Mouse (Mus musculus): ENCODE measurements around the gene Dnaja3. TPM values are rescaled to one million over a fixed set of nuclear protein-coding genes. Genes with fewer than 3 reads are reported as not detected.

Dnaja3 gene
- polyA plus RNA-seq, 1 experiment from 2014 or later, result 60.7 TPM

DNA sequence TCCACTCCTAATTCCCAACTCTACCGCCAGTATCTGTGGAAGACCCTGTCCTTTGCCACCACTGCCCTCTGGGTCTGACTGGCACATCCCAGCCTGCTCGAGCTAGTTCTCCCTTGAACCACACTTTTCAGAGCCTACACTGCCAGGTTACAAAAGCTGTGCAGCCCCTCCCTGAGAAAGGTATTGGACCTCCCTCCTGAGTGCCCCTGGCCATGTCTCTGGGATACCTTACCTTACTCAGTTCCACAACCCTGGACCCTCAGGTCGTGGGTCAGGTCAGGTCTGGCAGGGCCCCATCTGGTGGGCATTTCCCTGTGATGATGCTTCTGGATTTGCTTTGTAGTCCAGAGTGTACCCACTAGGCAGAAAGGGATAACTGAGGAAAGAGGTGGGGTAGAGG, 40.2 kb upstream of the Dnaja3 start:
- no peaks in the 10 kb centered on the region for H3K9me3 ChIP-seq
- peak overlapping the region; percentile 90; the same call in 1 of the 2 replicates for H3K4me3 ChIP-seq
- no peaks in the 10 kb centered on the region for H3K27me3 ChIP-seq (ENCODE audit: insufficient read depth, poor library complexity, severe bottlenecking)
- peak overlapping the region; percentile 99 for H3K27ac ChIP-seq
- peaks cover 2% of the 10 kb centered on the region; the same call in 1 of the 2 replicates for H3K36me3 ChIP-seq
- H3K4me1 ChIP-seq (replicated peaks), result peaks cover 98% of the 10 kb centered on the region
- 81% methylated on average over 3 of the region's 3 CpGs for WGBS
- no peak for DNase-seq (ENCODE audit: low spot score)

DNA sequence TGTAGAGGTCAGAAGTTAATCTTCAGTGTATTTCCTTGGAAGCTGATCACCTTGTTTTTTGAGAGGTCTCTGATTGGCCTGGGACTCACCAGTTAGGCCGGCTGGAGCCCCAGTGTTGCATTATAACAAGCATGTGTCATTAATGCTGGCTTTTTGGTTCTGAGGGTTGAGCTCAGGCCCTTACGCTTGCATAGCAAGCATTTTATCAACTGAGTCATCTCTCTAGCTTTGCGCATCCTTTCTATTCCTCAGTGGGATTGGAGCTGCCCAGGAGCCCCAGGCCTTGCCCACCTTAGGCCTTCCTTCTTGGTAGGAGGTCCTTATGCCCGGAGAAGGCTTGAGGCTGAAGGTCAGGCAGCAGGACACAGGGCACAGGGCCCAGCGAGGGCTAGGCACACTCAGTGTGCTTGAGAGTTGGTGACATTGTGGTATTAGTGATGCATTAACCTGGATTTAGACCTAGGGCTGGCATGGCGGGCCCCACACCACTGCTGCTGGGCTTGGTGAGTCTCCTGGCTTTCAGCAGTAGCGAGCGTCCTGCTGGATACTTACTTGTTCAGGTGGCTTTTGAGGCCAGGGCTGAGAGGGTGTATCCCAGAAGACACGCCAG, 39.0 kb upstream of the Dnaja3 start:
- H3K4me3 ChIP-seq, result no peak overlapping the region

DNA sequence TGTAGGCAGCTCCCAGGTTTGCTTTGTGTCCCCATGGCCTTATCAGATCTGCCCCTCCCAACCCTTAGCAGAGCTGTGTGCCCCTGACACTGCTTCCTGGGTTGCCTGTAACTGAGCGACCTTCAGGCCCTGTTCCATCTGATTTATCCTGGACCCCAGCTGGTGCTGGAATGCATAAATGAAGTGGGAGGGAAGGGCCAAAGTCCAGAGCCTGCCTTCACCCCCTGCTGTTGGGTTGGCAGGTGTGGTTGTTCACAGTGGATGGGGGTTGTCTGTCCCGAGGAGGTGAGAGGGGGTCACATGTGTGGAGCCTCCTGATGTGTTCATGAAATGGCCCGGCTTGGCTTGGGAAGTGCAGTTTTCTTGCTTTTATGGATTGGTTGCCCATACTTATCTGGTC, 37.6 kb upstream of the Dnaja3 start:
- Histone ChIP-seq H3K9me3 (no peaks in the 10 kb centered on the region), H3K27me3 (ENCODE audit: insufficient read depth, poor library complexity, severe bottlenecking) (no peaks in the 10 kb centered on the region), H3K27ac (peak overlapping the region; percentile 84), H3K4me1 (replicated peaks) (peaks cover 100% of the 10 kb centered on the region), H3K4me3 (peak overlapping the region; percentile 30; the same call in 1 of the 2 replicates), H3K36me3 (peaks cover 2% of the 10 kb centered on the region; the same call in 1 of the 2 replicates)
- DNase-seq (ENCODE audit: low spot score), result no peak
- 8% methylated on average over 3 of the region's 3 CpGs for WGBS

More for the DNA sequence above, 39.0 kb upstream of the Dnaja3 start:
- peaks cover 2% of the 10 kb centered on the region; the same call in 1 of the 2 replicates for H3K36me3 ChIP-seq
- H3K9me3 ChIP-seq, result no peaks in the 10 kb centered on the region
- peak overlapping the region; percentile 64 for H3K27ac ChIP-seq
- no peak for DNase-seq (ENCODE audit: low spot score)
- WGBS, result 79% methylated on average over 9 of the region's 9 CpGs
- H3K4me1 ChIP-seq (replicated peaks), result peaks cover 100% of the 10 kb centered on the region
- H3K27me3 ChIP-seq (ENCODE audit: insufficient read depth, poor library complexity, severe bottlenecking), result no peaks in the 10 kb centered on the region

DNA sequence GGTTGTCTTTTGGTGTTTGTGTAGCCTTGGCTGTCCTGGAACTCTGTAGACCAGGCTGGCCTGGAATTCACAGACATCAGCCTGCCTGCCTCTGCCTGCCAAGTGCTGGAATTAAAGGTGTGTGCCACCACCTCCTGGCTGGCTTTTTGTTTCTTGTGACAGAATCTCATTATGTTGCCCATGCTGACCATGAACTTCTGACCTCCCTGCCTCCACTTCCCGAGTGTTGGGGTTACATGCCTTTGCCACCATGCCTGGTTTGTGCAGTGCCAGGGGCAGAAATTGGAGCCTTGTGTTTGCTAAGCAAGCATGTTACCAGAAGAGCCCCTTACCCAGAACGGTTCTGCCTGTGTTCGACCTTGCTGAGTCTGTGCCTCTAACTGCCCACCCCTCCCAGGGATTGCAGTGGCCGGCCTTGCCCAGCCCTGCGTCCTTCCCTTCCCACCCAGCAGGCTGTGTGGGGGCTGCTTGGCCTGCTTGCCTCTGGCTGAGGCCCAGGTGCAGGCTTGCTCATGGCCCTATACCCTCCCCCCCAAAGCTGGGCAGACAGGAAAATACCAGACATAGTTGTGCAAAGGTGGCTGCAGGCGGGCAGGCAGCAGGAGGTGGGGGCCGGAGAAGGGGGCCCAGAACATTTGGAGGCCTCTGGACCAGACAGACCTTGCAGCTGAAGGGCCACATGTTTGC, 36.9 kb upstream of the Dnaja3 start:
- Histone ChIP-seq H3K4me1 (replicated peaks) (peaks cover 99% of the 10 kb centered on the region), H3K27ac (peak overlapping the region; percentile 84), H3K4me3 (peak overlapping the region; percentile 30), H3K27me3 (ENCODE audit: insufficient read depth, poor library complexity, severe bottlenecking) (no peaks in the 10 kb centered on the region), H3K36me3 (peaks cover 2% of the 10 kb centered on the region), H3K9me3 (no peaks in the 10 kb centered on the region)
- 37% methylated on average over 7 of the region's 7 CpGs for WGBS
- no peak for DNase-seq (ENCODE audit: low spot score)

DNA sequence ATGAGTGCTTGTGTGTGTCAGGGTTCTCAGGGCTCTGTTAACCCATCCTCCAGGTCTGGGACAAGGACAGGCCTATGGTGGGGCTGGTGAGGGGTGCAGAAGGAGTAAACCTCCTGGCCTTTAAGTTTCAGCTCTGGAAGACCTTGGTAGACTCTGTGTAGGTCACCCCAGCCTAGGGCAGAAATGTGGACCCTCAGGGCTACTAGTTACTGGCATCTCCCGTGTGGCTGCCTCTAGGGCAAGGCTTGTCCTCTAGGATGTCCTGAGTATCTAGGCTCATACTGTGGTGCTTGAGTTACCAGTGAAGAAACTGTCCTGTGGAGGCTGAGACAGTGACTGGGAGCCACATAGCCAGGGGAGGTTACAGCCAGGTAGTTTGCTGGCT, 36.3 kb upstream of the Dnaja3 start:
- no peak for DNase-seq (ENCODE audit: low spot score)
- peaks cover 5% of the 10 kb centered on the region for H3K36me3 ChIP-seq
- 66% methylated on average over 1 of the region's 1 CpGs for WGBS
- peak overlapping the region; percentile 30 for H3K4me3 ChIP-seq
- H3K9me3 ChIP-seq, result no peaks in the 10 kb centered on the region
- H3K27ac ChIP-seq, result peak overlapping the region; percentile 84
- H3K4me1 ChIP-seq (replicated peaks), result peaks cover 99% of the 10 kb centered on the region
- H3K27me3 ChIP-seq (ENCODE audit: insufficient read depth, poor library complexity, severe bottlenecking), result no peaks in the 10 kb centered on the region

DNA sequence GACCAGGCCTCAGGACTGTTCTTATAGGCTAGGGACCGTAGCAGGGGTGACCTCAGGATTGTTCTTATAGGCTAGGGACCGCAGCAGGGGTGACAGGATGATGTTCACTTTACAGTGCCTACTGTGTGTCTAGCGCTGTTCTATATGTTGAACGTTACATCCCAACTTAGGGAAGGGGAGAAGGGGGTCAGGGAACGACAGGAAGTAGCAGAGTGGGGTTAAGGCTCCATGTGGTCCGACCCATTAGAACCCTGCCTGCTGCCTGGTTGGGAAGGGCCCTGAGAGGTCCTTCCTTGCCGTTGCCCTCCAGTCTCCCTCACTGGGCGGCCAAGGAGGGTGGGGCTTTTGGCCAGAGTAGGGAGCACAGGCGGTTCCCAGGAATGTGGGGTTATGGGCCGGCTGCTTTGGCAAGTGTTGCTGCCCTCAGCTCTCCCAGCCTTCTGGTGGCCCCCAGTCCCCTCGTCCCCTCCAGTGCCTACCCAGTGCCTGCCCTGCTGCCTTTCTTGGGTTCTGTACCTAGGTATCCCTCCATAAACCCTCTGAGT, 35.4 kb upstream of the Dnaja3 start:
- H3K4me1 ChIP-seq (replicated peaks), result peaks cover 92% of the 10 kb centered on the region
- peak overlapping the region; percentile 84 for H3K27ac ChIP-seq

DNA sequence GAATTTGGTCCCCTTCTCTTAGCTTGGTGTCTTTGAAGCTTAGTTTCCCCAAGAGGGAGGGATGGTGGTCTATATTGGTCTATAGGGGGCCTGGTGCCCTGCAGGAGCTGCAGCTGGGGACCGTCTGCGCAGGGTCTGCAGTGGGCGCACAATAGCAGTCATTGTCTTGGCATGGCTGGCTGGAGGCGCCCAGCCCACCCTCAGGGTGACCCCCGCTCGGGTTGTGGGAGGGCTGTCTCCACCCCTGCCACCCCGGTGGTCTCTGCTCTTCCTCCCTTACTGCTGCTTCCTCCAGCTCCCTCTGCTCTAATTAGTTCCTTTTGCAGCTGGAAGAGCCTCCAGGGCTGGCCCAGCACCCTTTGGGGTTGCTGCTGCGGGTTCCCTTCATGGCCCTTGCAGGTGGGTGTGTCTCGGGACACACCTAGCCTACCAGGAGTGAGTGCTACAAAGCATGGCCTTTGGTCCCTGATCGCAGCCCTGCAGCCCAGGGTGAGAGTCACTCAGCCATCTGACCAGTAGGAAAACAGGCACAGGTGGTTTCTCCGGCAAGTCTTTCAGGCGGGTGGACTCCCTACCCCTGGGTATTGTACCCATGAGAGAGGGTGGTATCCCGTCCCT, 34.2 kb upstream of the Dnaja3 start:
- peak overlapping the region; percentile 31 for H3K4me3 ChIP-seq
- no peak for DNase-seq (ENCODE audit: low spot score)

More for the DNA sequence above, 35.4 kb upstream of the Dnaja3 start:
- 70% methylated on average over 11 of the region's 11 CpGs for WGBS
- Histone ChIP-seq H3K36me3 (peaks cover 14% of the 10 kb centered on the region), H3K9me3 (no peaks in the 10 kb centered on the region), H3K4me3 (no peak overlapping the region), H3K27me3 (ENCODE audit: insufficient read depth, poor library complexity, severe bottlenecking) (no peaks in the 10 kb centered on the region)
- no peak for DNase-seq (ENCODE audit: low spot score)

DNA sequence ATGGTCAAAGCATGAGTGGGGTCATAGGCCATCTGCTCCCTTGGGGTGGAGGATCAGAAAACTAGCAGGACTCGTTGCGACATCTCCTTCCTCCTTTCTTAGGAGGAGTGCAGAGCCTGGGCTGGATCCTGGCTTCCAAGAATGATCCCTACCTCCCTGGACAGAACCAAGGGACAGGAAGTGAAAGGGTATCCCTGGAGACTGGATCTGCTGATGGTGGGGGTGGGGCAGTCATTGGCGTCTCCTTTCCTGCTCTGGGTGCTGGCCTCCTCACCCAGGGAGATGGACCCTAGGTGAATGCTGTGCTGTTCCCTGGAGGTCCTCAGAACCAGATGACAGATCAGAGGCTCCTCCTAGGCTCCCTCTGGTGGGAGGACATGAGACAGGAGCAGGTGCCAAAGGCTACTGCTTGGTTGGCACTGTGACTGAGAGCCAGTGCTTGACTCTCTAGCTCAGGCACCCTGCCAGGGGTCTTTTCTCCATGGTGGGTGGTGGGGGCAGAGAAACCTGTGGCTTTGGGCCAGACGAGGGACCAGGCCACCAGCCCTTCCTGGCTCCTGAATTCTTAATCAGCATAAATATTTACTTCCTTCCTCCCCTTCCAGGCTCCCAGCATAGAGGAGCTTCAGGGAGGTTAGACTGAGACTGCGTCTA, 33.2 kb upstream of the Dnaja3 start:
- DNase-seq (ENCODE audit: low spot score), result no peak
- Histone ChIP-seq H3K4me3 (peak overlapping the region; percentile 31; the same call in 1 of the 2 replicates), H3K4me1 (replicated peaks) (peaks cover 70% of the 10 kb centered on the region), H3K9me3 (no peaks in the 10 kb centered on the region), H3K27me3 (ENCODE audit: insufficient read depth, poor library complexity, severe bottlenecking) (no peaks in the 10 kb centered on the region), H3K36me3 (peaks cover 32% of the 10 kb centered on the region), H3K27ac (peak overlapping the region; percentile 84)
- 40% methylated on average over 5 of the region's 5 CpGs for WGBS

More for the DNA sequence above, 34.2 kb upstream of the Dnaja3 start:
- WGBS, result 42% methylated on average over 13 of the region's 13 CpGs
- Histone ChIP-seq H3K4me1 (replicated peaks) (peaks cover 79% of the 10 kb centered on the region), H3K27ac (peak overlapping the region; percentile 84), H3K9me3 (no peaks in the 10 kb centered on the region), H3K27me3 (ENCODE audit: insufficient read depth, poor library complexity, severe bottlenecking) (no peaks in the 10 kb centered on the region), H3K36me3 (peaks cover 24% of the 10 kb centered on the region)

DNA sequence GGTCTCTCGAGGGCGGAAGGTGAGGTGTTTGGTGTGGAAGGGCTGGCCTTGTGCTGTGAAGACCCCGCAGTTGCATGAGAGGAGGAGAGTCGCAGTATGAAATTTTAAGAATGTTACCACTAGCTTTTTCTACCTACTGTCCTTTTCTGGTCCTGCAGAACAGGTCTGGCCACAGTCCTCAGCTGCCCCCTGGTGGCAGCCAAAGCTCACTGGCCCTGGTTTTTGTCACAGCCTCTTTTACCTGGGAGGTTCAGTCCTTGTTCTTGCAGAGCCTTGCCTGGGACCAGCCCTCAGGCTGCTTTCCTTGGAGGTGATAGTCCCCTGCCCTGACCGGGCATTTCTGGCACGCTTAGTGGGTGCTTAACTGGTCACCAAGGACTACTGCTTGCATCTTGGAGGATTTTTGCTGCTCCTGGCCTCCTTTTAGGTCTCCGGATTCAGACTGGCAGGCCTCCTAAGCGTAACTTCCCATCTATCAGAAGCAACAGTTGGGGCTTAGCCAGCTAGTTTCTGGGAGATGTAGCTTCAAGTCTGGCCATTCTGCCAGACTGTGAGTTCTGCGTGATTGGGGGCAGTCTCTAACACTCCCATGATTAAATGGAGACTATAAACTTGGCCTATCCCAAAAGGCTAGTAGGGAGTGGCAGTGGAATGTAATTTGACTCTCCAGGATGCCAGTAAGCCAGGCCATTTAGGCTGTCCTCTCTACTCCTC, 31.8 kb upstream of the Dnaja3 start:
- peak; percentile 82 for DNase-seq (ENCODE audit: low spot score)
- H3K4me3 ChIP-seq, result no peak overlapping the region
- H3K9me3 ChIP-seq, result no peaks in the 10 kb centered on the region
- peaks cover 46% of the 10 kb centered on the region for H3K36me3 ChIP-seq
- H3K4me1 ChIP-seq (replicated peaks), result peaks cover 55% of the 10 kb centered on the region
- H3K27ac ChIP-seq, result 0 out of 2 replicates have a peak overlapping the region, but pooled peaks have one; percentile 84
- 53% methylated on average over 9 of the region's 9 CpGs for whole genome bisulfite sequencing
- H3K27me3 ChIP-seq (ENCODE audit: insufficient read depth, poor library complexity, severe bottlenecking), result no peaks in the 10 kb centered on the region

DNA sequence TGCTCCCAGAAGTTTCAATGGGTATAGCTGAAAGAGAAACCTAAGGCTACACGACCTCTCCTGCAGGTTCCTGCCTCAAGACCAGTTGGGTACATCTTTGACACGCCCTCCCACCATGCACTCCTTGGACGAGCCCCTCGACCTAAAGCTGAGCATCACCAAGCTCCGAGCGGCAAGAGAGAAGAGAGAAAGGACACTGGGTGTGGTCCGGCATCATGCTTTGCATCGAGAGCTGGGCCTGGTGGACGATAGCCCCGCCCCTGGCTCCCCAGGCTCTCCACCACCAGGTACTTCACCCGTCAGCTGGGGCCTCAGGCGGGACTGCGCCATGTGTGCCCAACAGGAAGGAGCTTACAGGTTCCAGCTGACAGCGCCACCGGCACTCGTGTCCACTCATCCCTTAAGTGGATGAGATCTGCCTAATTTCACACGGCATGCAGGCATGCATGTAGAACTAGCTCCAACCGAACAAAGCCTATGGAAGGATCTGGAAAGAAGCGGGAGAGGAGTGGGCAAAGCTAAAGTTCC, 31.2 kb upstream of the Dnaja3 start:
- DNase-seq (ENCODE audit: low spot score), result no peak
- peaks cover 53% of the 10 kb centered on the region for H3K36me3 ChIP-seq
- H3K9me3 ChIP-seq, result no peaks in the 10 kb centered on the region
- H3K4me3 ChIP-seq, result no peak overlapping the region
- no peak overlapping the region for H3K27ac ChIP-seq
- 90% methylated on average over 19 of the region's 19 CpGs for WGBS
- no peaks in the 10 kb centered on the region for H3K27me3 ChIP-seq (ENCODE audit: insufficient read depth, poor library complexity, severe bottlenecking)
- H3K4me1 ChIP-seq (replicated peaks), result peaks cover 49% of the 10 kb centered on the region

DNA sequence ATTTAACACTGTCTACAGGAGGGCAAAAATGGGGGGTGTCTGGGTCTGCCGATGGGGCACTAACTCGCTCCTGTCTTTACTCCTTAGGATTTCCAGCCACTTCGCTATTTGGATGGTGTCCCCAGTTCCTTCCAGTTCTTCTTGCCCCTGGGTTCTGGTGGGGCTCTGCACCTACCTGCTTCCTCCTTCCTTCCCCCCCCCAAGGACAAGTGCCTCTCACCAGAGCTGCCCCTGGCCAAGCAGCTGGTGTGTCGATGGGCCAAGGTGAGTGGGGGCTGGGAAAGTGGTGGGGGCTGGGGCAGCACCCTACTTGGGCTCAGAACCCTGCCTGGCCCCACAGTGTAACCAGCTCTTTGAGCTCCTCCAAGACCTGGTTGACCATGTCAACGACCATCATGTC, 28.6 kb upstream of the Dnaja3 start:
- WGBS, result 92% methylated on average over 5 of the region's 5 CpGs
- H3K36me3 ChIP-seq, result peaks cover 79% of the 10 kb centered on the region

DNA sequence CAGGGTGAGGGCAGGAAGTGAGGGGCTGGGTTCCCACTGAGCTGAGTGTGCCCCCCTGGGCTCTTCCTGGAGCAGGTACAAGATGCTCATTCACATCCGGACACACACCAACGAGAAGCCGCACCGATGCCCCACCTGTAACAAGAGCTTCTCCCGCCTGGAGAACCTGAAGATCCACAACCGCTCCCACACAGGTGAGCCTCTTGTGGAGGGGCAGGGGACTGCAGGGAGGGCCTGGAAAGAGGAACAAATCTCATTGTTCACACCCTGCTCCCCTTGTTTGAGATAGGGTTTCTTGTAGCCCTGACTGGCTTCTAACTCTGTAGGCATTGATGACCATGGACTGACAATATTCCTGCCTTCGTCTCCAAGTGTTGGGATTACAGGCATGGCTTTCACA, 28.1 kb upstream of the Dnaja3 start:
- no peak for DNase-seq (ENCODE audit: low spot score)
- peaks cover 82% of the 10 kb centered on the region for H3K36me3 ChIP-seq
- H3K9me3 ChIP-seq, result no peaks in the 10 kb centered on the region
- no peak overlapping the region for H3K4me3 ChIP-seq
- WGBS, result 95% methylated on average over 7 of the region's 7 CpGs
- no peaks in the 10 kb centered on the region for H3K27me3 ChIP-seq (ENCODE audit: insufficient read depth, poor library complexity, severe bottlenecking)
- H3K27ac ChIP-seq, result no peak overlapping the region
- peaks cover 18% of the 10 kb centered on the region for H3K4me1 ChIP-seq (replicated peaks)

More for the DNA sequence above, 28.6 kb upstream of the Dnaja3 start:
- H3K4me1 ChIP-seq (replicated peaks), result peaks cover 23% of the 10 kb centered on the region
- DNase-seq (ENCODE audit: low spot score), result no peak
- no peaks in the 10 kb centered on the region for H3K27me3 ChIP-seq (ENCODE audit: insufficient read depth, poor library complexity, severe bottlenecking)
- no peaks in the 10 kb centered on the region for H3K9me3 ChIP-seq
- no peak overlapping the region for H3K27ac ChIP-seq
- no peak overlapping the region for H3K4me3 ChIP-seq

Data from hindbrain, embryonic 10.5 days (tissue).